Mouse (Mus musculus) lung, adult 2 months (tissue): ENCODE data around the gene Ezh2. TPM values are rescaled to one million over a fixed set of nuclear protein-coding genes. Genes with fewer than 3 reads are reported as not detected.

Source experiments
- DNase-seq: peaks from one replicate; pipeline ENCODE4 v3.0.0; 2022
- H3K4me1 ChIP-seq: fragments of 200-500 bp; 2 replicates; pipeline ENCODE4 v1.6.1; 2011; ENCODE audit warnings: low read length; ENCODE audit not compliant: control insufficient read depth, insufficient read depth
- H3K4me3 ChIP-seq: fragments of 200-500 bp; replicated peaks from 2 replicates; pipeline ENCODE3; 2011; ENCODE audit warnings: low read depth, mild to moderate bottlenecking, control low read depth, low read length; ENCODE audit errors: extremely low read depth
- CTCF ChIP-seq: fragments of 200-500 bp; IDR thresholded peaks from 2 replicates; pipeline ENCODE4 v1.5.1; 2011; ENCODE audit warnings: mild to moderate bottlenecking, low read length, control low read depth; ENCODE audit not compliant: insufficient read depth
- POLR2A ChIP-seq: fragments of 200-500 bp; IDR thresholded peaks from 2 replicates; pipeline ENCODE4 v1.6.1; 2011; ENCODE audit warnings: low read depth, mild to moderate bottlenecking, control low read depth, low read length, borderline replicate concordance; ENCODE audit errors: extremely low read depth
- WGBS: fragments of 180-500 bp; shearing (Covaris S2); methylation state at CpG from one replicate; pipeline ENCODE4 v1.1.7; 2018; 5-methylcytosine and 5-hydroxymethylcytosine counted together
- polyA plus RNA-seq: library from polyadenylated mRNA; depleted of rRNA; stranded (reverse); fragments of >200 nt; gene quantifications from 2 replicates; pipeline ENCODE4 v1.2.3, GENCODE M21; 2012; rRNA removed

Ezh2 gene
- polyA plus RNA-seq, 1 experiment: 4.9 TPM

DNA sequence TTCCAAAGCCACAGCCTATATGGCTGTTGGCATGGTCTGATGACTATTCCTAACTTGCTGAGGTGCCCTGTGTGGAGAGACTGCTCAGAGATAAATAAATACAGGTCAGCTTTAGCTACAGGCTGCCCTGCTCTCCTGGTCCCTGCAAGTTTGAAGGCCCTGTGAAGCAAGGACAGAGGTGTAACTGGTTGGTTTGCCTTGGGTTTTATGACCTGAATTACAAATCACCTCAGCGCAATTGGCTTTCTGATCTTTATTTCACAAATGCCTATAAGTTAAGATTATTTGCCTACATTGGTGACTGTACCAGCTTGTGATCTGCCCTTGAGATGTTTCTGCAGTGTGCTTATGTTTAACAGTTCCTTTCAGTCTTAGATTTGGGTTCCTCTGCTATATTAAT, 113.1 kb downstream of the Ezh2 start:
- 94% methylated on average over 1 of the region's 1 CpGs for WGBS
- TF ChIP-seq POLR2A: no peak
- no peak for TF ChIP-seq CTCF
- no peak for DNase-seq

More for the DNA sequence above, 113.1 kb downstream of the Ezh2 start:
- Histone ChIP-seq H3K4me1 (peaks cover 9% of the 10 kb centered on the region), H3K4me3 (no peak overlapping the region)

Other genes starting within 250 kb of the Ezh2 start
- gene Cul1, start 141.9 kb downstream of the Ezh2 start, polyA plus RNA-seq: 16.4 and 20.6 TPM in 2 replicates
- 24.6 and 40.1 TPM in 2 replicates for gene Pdia4, start 218.1 kb upstream of the Ezh2 start, polyA plus RNA-seq
- gene Zfp786, start 235.5 kb upstream of the Ezh2 start, polyA plus RNA-seq: 0.16 and 0.26 TPM in 2 replicates
- 8.8 and 8.9 TPM in 2 replicates for gene Zfp398, start 240.3 kb upstream of the Ezh2 start, polyA plus RNA-seq